Mouse (Mus musculus) testis, postnatal 14 days (tissue): ENCODE measurements around the gene Rarb.

Experiments
- DNase-seq: peaks from one replicate; pipeline ENCODE4 v3.0.0; 2021; ENCODE audit warnings: low spot score

Gene Rarb

GRCm38 (mm10) chr14:16589139-16589538, 229.8 kb downstream of the Rarb start:
- no peak for DNase-seq

DNA sequence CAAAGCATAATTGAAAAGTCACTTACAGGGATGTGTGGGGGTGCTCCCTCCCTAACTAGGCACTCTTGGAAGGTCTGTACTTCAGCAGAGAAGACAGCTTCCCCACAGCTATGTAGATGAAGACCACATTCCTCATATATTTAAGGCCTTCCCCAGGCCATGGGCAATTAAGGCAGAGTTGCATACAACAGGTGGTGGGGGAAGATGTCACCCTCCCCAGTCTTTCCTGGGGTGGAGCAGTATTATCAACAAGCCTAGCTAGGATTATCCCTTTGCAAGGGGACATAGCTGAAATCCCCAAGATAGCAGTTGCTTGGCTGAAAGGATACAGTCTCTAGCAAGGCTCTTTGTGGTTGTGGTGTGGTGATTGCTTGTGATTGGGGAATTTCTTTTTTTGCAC, 240.9 kb downstream of the Rarb start:
- no peak for DNase-seq

- no peak for DNase-seq
Observed at GRCm38 (mm10) chr14:16577049-16577448, 241.9 kb downstream of the Rarb start.

GRCm38 (mm10) chr14:16574925-16575721, 243.8 kb downstream of the Rarb start:
- peak; percentile 54 for DNase-seq

- DNase-seq: no peak
Observed at GRCm38 (mm10) chr14:16573475-16574171, 245.3 kb downstream of the Rarb start.

DNA sequence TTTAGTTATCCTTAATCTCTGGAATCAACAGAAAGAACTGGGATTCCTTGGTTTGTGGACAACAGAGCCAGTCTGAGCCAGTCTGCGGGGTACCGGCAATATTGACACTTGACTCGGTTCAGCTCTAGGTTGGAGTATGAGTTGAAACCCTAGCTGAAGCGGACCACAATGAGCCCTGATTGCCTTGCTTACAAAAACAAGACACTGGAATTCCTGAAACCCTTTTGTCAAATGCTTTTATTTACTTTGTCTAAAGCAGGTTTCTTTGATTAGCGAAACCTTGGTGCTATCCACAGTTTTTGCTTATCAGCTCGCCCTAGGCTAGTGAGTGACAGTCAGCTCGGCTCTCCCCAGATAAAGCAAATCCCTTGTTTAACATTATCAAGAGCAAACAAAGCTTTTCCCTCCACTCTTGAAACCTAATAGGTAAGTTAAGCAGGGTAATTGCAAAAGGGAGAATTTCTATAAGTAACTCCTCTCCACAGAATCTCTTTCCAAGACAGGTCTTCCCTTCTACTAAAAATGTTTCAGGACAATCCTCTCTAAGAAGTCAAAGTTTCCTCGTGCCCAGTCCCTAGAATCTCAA, 246.1 kb downstream of the Rarb start:
- no peak for DNase-seq

DNA sequence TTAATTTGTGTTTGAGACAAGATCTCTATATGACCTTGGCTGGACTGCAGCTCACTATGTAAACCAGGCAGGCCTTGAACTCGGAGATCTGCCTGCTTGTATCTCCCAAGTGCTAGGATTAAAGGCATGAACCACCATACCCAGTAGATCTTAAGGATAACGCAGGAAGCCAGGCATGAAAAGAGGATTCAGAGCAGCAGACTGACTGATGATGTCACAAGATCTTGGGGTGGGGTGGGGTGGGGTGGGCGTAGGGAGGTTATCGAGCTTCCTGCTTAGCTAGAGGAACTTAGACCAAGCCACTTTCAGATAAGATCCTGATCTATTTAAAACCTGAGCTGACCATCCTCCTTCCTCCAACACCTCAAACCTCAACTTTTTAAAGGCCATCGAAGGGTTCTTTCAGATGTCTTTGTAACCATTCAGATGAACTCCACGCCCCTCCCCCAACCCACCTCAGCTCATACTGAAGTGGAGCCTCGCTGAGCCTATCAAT, 249.4 kb downstream of the Rarb start:
- no peak for DNase-seq

DNA sequence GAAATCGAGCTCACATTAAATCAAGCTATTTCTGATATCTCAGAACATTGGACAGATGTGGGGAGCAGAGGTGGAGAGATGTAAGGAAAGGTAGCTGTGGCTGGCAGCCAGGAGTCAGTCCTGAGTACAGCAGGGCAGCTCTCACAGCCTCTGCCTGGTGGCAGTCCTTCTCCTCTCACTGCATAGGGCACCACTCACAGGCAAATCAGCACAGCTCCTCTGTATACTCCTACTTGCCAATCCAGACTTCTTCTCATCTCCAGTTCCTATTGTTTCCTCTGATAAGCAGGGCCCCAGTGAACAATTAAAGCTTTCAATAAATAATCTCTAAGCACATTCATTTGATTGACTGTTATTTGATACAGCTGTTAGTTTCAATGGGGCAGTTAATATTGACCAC, 252.0 kb downstream of the Rarb start:
- no peak for DNase-seq

- no peak for DNase-seq
Observed at GRCm38 (mm10) chr14:16563912-16564311, 255.0 kb downstream of the Rarb start.

- no peak for DNase-seq
Observed at GRCm38 (mm10) chr14:16561496-16562170, 257.3 kb downstream of the Rarb start.

DNA sequence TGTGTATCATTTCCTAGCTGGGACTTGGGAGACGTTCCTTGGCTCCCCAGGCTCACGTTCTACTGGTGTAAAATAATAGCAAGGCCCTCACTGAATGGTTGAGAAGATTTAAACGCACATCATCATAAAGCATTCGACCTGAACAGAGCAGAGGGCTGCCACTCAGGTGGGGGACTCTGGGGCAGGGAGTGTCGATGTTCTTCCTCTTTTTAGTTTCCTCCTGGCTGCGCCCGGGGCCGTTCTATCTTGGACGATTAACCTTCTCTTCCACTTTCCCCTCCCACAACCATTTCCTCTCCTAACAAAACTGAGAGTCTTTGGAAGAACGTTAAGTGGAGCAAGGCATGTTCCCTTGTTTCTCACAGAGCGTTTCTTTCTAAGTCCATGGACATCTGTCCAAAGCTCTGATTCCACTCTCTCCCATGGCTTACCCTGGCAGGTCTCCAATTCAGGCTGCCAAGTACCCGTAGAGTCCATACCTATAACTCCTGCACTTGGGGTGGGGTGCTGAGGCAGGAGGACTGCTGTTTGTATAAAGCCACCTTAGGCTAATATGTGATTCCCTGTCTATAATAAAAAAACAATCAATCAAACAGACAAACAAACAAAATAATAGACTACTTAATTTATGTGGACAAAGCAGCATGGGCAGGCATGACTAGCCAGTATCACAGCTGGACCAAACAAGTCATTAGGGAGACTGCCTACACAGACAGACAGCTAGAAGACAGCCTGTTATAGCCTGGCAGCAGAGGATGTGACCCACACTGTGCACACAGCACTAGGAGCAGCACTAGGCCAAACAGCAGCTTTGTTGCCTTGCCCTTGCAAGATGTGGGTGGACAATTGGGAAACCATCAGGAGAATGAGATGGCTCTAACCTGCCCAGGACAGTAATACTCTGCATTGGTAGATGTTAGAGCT, 259.4 kb downstream of the Rarb start:
- no peak for DNase-seq

DNA sequence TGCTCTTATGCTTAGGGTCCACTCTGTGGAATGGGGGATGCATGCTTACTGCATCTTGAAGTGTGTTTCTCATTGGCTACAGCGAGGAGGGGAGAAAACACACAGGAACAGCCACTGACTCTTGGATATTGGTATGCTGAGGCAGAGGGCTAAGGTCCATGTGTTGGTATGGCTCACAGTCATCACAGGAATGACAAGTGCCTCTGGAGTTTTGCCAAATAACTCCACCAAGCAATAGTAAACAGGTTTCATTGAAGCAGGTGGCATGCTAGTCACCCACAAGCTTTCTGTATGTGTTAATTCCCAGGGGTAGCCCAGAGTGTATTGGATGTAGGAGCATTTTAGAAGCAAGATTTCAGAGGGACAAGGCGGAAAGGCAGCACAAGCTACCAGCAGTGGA, 260.9 kb downstream of the Rarb start:
- DNase-seq: no peak

- DNase-seq: no peak
Observed at GRCm38 (mm10) chr14:16554643-16555459, 264.1 kb downstream of the Rarb start.

DNA sequence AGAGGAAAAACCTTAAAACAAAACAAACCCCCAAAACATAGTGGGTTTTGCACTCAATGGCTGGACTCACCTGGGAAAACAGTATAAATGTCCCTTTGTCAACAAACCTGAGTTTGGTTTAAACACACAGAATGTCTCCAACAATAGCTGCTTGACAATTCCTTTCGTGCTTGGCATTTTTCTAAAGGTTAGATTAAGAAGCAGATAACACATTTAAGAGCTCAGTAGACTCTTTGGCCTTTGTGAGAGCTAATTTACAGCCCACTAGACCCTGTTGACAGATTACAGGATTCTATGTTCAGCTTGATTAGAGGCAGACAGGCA, 264.7 kb downstream of the Rarb start:
- no peak for DNase-seq

DNA sequence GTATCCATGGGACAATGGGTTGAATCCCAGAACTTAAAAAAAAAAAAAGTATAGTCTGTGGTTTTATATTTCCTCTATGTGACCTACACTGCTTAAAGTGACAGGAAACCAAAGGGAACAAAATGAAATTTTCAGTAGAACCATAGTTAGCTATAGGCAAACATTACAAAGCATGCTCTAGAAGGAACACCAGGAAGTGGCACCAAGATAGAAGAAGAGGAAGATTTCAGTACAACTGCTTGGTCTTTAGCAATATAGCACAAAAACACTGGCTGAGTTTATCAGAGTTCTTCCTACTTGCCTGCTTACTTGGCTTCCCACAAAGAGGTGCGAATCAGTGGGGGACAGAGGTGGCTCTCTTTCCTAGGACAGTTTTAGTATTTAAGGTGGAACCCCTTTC, 266.7 kb downstream of the Rarb start:
- no peak for DNase-seq

DNA sequence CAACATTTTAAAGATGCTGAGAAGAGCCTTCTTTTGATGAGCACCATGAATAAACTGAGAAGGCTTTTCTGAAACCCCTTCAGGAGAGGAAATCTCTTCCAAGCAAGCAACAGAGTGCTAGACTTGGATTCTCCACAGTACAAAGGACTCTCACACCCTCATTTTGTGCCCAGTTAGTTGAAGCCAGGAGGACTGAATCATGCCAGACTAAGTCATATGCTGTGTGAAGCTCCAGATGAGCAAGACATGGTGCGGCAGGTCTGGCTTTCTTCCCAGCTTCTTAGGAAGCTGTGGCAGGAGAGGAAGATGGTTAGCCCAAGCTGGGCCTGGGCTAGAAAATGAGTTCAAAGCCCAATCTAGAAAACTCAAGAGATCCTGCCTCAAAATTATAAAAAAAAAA, 267.1 kb downstream of the Rarb start:
- no peak for DNase-seq

- no peak for DNase-seq
Observed at GRCm38 (mm10) chr14:16548200-16548576, 270.8 kb downstream of the Rarb start.

GRCm38 (mm10) chr14:16547492-16548199, 271.3 kb downstream of the Rarb start:
- DNase-seq: no peak

- no peak for DNase-seq
Observed at GRCm38 (mm10) chr14:16544995-16545394, 274.0 kb downstream of the Rarb start.

DNA sequence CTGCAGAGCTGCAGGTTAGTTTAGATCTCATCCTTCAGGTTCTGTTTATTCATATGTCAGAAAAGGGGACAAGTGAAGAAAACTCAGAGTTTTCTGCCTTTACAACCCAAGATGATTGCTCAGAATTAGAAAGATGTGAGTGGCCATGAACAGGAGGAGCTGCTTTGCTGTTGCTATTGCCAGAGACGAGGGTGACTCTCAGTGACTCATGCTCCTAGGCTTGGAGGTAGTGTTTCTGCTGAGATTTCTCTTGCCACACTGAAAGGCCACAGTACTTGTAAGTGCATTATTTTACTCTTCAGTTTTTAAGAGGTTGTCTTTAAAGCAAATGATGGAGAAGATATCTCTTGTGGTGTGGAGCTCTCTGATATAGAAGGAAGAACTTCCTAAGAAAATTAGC, 277.3 kb downstream of the Rarb start:
- DNase-seq: no peak
